Mouse (Mus musculus) retina, postnatal 7 days (tissue): ENCODE data around the gene Slfn9.
"Not testable (repeated sequence)": the region's sequence is repeated elsewhere in the genome, so short reads cannot be mapped to it uniquely, and the experiment has no call there.

Experiments used
- DNase-seq: peaks from one replicate; pipeline ENCODE4 v3.0.0-alpha.2; 2012; ENCODE audit warnings: low read depth, low spot score

The Slfn9 gene

DNA sequence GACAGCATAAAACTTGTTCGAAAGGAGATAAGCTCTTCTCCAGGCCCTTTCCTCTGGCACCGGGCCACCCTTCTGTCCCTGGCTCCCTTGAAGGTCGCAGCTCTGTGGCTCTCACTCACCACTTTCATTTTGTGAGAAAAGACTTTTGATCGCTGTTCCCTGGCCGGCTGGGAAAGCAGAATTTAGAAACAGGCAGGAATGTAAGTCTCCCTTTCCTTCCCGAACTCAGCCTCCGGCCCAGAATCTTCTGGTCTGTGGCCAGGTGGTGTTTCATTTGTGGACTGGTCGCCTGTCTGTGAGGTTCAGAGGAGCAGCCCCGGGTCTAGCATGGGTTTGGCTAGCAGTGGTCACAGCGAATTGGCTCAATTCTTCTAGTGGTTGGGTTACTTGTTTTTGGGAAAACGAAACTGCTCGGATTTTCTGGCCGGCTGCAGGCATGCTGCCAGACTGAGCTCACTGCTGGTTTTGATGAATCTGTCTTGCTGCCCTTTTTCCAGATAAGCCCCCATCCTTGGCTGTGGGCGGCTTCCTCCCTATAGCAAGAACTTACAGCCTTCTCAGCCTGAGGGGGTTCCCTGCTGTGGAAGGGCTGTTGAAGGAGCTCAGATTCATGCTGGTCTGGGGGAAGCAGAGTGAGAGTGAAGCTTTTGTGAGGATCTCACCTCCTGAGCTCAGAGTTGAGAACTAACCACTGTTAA, at the start of gene Slfn9:
Gene Slfn9, minus strand, starts transcription at position 362 of the 698 bp plus-strand sequence.
- DNase-seq: no peak

GRCm38 (mm10) chr11:83041000-83041399, 49.4 kb upstream of the Slfn9 start:
- DNase-seq: no peak

- DNase-seq: no peak
Observed at GRCm38 (mm10) chr11:83040325-83040724, 48.7 kb upstream of the Slfn9 start.

DNA sequence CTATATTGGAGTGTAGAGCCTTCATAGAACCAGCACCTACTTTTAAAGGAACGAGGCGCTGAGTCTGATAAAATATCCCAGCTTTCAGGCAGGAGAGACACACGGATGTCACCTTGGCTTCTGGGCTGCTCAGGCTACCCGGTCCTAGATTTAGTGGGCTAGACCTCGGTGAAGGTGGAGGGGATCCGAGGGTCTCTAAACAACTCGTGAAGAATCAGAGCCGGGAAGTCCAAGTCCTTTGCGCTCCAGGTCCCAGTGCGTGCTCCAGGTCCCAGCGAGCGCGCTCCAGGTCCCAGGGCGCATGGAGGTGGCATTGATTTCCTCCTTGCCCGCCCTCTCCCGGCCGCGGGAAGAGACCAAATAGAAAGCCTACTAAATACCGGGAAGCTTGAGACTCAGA, 48.2 kb upstream of the Slfn9 start:
- DNase-seq: no peak

GRCm38 (mm10) chr11:83039156-83039555, 47.5 kb upstream of the Slfn9 start:
- no peak for DNase-seq

DNA sequence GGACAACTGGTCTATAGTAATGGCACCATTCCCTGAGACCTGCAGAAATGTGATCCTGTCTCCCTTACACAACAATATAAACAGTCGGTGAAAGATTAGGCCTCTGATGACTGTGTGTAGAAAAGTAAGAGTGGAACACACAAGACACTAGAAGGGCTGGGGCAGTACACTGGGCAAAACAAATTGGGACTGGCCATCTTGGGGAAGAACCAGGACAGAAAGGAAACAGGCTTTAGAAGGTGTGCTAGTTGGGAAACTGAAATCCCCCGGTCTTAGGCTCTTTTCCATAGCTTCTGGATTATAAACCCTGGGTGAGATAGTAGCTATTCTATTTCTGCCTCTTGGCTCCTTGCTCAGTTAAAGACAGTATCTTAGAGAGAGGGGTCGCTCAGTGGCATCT, 47.1 kb upstream of the Slfn9 start:
- not testable (repeated sequence) for DNase-seq

DNA sequence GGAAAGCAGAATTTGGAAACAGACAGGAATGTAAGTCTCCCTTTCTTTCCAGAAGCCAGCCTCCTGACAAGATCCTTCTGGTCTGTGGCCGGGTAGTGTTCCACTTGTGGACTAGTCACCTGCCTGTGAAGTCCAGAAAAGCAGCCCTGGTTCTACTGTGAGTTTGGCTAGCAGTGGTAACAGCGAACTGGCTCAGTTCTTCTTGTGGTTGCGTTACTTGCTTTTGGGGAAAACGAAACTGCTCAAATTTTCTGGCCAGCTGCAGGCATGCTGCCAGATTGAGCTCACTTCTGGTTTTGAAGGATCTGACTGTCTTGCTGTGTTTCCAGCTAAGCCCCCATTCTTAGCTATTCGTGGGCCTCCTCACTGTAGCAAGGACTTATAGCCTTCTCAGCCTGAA, 29.0 kb upstream of the Slfn9 start, which contains the start of gene Slfn8:
Gene Slfn8, minus strand, starts transcription at position 190 of the 400 bp plus-strand sequence.
- DNase-seq: no peak

- not testable (repeated sequence) for DNase-seq
Observed at GRCm38 (mm10) chr11:83019561-83020519, 28.2 kb upstream of the Slfn9 start.

DNA sequence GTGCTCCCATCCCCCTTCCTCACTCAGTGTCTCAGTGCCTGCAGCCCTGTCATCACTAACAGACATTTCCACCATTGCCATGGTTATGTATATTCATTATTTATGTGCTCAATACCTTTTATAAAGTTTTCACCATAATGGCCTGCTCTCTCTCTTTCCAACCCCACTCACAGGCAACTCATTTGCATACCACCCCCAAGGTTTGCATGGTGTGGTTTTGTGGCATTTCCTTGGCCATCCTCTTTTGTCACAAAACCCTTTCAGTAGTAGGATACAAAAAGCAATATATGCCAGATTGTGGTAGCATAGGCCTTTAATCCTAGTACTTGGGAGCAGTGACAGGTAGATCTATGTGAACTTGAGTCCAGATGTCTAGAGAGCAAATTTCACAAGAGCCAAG, 24.5 kb upstream of the Slfn9 start:
- DNase-seq: no peak

GRCm38 (mm10) chr11:83013356-83013755, 21.7 kb upstream of the Slfn9 start:
- no peak for DNase-seq

DNA sequence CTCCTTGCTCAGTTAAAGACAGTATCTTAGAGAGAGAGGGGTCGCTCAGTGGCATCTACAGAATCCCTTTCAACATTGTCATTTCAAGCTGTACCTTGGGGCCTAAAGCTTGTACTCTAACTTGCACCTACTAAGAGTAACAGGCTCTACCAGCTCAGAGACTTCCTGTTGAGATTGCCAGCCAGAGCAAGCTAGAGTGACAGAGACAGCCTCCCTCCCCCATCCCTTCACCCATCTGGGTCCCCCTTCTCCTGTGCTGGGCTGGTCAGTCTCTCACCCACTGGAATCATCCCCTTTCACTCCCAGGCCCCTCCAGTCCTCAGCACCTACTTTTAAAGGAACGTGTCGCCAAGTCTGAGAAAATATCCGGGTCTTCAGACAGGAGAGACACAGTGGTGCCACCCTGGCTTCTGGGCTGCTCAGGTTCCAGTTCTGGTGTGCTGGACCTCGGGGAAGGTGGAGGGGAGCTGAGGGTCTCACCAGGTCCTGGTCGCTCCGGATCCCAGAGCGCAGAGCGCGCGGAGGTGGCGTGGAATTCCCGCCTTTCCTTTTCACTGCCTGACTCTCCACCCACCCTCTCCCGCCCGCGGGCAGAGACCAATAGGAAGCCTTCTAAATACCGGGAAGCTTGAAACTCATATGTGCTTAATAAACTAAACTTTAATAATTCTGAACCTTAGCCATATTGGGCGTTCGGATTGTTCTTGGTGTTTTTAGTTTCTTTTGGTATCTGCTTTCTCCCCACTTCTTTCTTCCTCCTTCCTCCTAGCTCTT, 831 bp downstream of the Slfn9 start:
- not testable (repeated sequence) for DNase-seq

DNA sequence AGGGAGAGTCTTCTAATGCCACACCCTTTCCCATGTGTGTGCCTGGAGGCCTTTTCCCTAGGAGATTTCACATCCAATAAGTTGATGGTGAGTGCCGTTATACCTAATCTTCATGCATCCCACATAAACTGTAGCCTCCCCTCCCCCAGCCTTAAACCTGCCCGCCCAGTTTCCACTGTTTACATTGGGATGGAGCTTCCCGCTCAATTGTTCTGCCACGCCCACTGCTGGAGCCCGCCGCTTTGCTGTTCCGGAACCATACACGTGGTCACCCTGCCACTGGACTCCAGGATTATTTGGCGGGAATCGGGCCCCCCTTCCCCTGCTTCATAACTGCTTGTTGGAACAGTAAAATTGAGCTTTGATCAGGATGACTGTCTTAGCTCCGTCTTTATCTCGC, 2.3 kb downstream of the Slfn9 start:
- DNase-seq: no peak

- DNase-seq: no peak
Observed at GRCm38 (mm10) chr11:82987621-82988020, 4.0 kb downstream of the Slfn9 start.

GRCm38 (mm10) chr11:82983193-82983592, 8.4 kb downstream of the Slfn9 start:
- DNase-seq: no peak

- not testable (repeated sequence) for DNase-seq
Observed at GRCm38 (mm10) chr11:82982409-82982808, 9.2 kb downstream of the Slfn9 start.

DNA sequence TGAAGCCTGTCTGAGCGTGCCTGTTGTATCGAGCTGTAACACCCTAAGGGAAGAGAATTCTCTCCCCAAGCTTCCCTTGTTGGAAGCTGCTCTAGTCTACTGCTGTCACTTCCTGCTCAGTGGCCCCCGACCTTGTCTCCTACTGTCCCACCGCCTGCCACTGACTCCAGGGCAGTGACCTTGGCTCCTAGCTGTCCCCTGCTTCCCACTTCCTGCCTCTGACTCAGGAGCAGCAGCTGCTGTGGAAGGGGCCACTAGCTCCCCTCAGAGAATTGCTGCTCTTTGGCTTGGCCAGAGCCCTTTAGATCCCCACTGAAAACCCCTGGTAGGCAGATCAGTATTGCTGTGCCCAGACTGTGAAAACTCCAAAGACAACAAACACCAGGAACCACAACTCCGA, 17.7 kb downstream of the Slfn9 start:
- no peak for DNase-seq

GRCm38 (mm10) chr11:82971590-82971974, 20.0 kb downstream of the Slfn9 start:
- no peak for DNase-seq

GRCm38 (mm10) chr11:82970712-82971589, 20.7 kb downstream of the Slfn9 start:
- no peak for DNase-seq

DNA sequence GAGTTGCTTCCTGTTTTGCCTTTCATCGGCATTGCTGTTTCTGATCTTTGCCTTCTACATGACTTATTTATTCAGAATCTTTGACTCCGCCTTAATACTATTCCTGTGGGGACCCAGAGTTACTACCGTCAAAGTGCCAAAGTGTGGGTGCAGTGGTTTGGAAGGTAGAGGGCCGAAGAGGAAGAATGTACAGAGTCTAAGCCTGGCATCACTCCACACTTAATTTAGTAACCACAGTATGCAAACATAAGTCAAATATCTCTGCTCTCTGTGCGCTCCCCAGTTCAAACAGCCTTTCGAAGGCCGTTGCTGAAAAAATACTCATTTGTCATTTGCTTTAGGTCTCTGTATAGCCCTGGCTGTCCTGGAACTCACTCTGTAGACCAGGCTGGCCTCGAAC, 29.4 kb downstream of the Slfn9 start:
- DNase-seq: no peak

- no peak for DNase-seq
Observed at GRCm38 (mm10) chr11:82961743-82962142, 29.9 kb downstream of the Slfn9 start.

DNA sequence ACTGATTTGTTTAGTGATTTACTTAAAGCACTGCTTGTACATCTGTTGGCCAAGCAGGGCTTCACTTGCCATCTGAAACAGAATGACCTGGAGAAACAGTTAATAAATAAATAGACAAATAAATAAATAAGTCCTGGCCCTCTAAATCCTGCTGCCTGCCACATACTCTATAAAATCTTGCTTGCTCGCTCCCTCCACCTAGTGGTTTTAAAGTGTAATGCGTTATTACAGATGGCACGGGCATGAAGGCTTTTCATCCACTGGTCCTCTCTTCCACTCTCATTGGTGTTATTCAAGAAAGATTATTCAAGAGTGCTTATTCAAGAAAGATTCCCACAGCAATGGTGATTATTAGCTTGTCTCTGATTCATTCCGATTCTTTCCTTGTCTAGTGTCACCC, 32.0 kb downstream of the Slfn9 start:
- DNase-seq: peak; percentile 29
